Mouse (Mus musculus) cerebellum, postnatal 25 days (tissue): ENCODE results near the gene Ppp5c.
"Not testable (repeated sequence)": the region's sequence is repeated elsewhere in the genome, so short reads cannot be mapped to it uniquely, and the experiment has no call there.

Source experiments
- DNase-seq, 2 experiments: peaks; one replicate each; pipeline ENCODE4 v3.0.0; 2021; ENCODE audit warnings: mixed read lengths in 2 of 2

The Ppp5c gene

DNA sequence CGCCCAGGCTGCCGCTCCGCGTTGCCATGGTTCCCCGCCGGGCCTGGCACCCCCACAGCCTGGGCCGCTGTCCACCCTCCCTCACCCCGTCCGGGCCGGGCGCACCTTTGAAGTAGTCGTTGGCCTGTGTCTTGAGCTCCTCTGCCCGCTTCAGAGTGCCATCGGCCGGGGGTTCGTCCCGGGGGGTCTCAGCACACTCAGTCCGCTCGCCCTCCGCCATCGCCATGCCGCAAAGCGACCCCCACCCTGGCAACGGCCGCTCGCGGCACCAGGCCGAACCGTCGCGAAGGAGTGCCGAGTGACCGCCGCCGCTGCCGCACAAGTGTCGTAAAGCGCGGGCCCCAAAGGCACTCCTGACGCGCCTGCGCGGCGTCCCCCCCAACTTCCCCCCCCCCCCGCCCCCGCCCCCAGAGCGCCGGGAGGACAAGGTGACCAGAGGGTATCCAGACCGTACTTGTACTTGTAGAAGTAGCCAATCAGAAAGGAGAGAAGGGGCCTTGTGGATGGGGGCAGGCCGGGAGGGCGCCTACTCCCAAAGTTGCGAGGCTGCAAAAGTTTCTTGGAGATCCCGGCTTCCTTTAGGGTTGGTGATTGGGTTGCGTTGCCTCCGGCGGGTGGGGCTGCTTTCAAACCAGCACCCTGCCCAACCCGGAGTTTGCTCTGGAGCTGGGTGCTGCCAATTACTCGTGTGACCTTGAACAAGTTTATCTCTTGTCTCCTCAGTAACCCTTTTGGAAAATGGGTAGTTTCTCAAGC, at the start of gene Ppp5c:
Ppp5c (minus strand) TSS at position 337 of the 756 bp plus-strand sequence.
- peak; percentile 94 for DNase-seq

DNA sequence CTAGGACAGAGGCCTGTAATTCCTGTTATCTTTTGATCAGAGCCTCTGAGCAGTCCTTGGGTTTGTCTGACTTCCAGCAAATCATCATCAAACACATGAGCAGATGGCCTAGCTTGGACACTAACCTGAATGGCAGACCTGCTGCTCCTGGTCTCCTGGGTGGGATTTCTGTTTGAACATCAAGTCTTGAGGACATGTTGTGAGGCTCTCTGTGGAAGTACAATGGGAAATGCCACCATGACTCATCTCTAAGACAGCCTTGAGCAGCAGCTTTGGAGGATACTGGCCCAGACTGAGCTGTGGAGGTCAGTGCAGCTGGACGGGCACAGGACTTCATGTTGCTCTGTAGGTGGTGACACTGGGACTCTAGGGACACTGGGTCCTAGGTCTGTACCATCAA, 48.8 kb upstream of the Ppp5c start:
- peak; percentile 50 to 60 for DNase-seq

DNA sequence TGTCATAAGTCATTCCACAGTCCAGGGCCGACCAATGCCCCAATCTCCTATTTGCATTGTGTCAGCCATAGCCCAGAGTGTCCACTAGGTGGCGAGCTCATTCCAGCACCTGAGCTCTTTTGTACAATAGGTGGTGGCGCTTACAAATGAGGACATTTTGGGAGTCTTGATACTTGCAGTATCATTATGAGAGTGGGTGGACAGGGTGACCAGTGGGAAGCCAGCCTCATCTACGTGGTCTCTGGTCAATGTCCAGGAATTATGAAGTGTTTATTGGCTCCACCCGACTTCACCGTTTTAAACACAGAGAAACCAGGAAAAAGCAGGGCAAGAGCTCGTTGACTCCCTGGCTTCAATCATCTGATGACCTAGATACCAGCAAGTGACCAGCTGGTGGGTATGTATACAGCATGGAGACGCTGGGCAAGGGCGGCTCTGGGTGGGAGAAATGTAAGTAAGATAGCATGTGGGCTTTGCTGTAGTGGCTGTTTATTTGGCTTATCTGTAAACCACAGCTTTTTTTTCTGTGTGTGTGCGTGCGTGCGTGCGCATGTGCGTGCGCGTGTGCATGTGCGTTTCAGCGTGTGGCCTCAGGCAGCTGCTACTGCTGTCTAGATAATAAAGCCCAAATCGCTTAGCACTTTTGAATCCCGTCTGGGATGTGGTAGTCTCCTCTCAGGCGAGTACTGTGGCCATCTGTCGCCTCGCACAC, 46.3 kb upstream of the Ppp5c start, which contains the start of gene Psg16:
Psg16 (plus strand) TSS at position 137 of the 712 bp plus-strand sequence.
- DNase-seq = peak; percentile 90 to 91

DNA sequence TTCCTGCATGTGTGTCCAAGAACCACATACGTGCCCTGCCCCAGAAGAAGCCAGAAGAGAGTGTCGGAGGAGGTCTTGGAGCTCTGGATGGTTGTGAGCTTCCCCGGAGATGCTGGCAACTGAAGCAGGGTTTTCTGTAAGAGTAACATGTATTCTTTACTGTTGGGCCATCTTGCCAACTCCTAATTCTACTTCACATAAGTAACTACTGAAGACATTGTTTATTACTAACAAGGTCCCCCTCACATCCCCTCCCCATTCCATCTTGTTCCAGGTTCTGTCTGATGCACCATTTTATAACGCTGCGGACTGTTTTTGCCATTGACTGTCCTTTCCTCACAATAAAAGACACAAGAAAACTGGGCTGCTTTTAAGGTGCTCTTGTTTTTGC, 45.8 kb upstream of the Ppp5c start:
- no peak for DNase-seq

DNA sequence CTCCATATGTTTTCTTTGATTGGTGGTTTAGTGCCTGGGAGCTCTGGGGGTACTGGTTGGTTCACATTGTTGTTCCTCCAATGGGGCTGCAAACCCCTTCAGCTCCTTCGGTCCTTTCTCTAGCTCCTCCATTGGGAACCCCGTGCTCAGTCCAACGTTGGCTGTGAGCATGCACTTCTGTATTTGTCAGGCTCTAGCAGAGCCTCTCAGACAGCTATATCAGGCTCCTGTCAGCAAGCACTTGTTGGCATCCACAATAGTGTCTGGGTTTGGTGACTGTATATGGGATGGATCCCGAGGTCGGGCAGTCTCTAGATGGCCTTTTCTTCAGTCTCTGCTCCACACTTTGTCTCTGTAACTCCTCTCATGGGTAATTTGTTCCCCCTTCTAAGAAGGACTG, 39.9 kb upstream of the Ppp5c start:
- not testable (repeated sequence) for DNase-seq

DNA sequence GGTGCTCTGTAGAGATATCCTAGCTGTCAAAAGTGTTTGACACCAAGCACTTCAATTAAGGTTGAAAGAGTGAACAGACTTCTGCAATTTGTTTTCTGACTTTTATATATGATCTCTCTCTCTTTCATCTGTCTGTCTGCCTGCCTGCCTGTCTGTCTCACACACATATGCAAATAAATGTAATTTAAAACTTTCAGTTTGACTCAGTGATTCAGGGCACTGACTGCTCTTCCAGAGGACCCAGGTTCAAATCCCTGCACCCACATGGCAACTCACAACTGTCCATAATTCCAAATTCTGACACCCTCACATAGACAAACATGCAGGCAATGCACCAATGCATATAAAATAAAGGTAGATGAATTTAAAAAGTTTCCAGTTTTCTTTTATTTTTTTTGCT, 39.3 kb upstream of the Ppp5c start:
- DNase-seq = no peak

DNA sequence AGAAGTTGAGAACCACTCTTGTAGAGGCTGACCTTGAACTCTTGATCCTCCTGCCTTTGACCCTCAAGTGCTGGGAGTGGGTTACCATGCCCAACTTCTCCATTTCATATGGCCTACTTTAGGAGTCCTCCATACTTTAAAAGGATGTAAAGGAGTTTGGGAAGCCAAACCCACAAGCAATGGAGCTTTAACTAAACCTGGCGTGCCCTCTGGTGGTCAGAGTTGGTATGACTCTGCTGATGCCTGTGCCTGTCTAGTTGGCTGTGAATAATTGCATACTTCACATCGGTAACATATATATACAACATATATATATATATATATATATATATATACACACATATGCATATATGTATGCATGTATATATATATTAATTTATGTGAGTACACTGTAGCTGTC, 38.7 kb upstream of the Ppp5c start:
- DNase-seq = peak; percentile 92 to 94

DNA sequence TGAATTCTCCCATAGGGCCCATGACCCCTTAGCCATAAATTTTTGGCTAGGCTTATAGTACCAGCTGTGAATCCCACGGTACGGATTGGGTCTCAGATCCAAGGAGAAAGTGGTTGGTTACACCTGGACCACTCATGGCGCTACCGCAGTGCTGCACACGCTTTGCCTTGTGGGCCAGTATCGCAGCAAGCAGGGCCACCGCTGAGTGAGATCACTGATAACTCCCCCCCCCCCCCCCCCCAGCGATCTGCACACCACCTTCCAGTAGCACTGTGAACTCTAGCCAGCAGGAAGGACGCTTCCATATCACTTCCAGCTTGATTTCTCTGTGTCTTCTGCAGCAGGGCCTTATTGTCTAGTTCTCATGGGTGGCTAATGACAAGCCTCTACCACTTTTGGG, 37.9 kb upstream of the Ppp5c start:
- peak in 1 of 2 experiments; percentile 3 for DNase-seq

DNA sequence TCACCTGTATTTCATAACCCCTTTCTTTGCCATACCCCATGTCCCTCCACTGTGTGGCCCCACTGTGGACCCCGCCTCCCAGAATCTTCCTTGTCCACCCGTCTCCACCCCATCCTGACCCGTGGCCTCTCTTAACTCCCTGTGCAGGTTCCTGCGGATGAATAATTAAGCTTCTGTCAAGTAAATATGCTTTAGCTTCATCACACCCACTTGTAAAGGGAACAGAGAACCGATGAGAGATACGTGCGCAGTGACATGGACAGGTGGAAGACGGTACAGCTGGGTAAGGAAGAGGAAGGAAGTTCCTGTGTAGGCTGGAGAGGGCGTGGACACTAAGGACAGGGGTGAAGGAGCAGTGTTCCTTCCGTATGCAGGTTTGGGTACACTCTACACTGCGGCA, 35.1 kb upstream of the Ppp5c start:
- DNase-seq = peak in 1 of 2 experiments; percentile 13

DNA sequence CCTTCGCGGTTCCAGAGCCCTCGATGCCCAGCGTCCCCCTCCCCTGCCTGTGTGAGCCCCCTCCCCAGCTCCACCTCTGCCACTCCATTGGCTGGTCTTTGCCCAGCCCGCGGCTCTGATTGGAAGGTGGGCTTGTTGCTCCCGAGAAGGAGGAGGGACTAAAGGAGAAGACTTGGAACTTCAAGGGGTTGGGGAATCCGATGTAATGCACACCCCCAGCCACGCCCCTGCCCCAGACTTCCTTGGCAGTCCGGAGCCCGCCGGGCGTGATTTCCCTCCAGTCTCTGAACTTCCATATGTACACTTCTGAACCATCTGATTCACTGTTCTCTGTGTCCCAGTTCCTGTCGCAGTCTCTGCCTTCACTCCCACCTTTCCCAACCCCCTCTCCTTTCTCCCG, 34.7 kb upstream of the Ppp5c start, which contains the start of gene Hif3a:
Hif3a (minus strand) TSS at position 39 of the 400 bp plus-strand sequence.
- peak; percentile 41 to 53 for DNase-seq

DNA sequence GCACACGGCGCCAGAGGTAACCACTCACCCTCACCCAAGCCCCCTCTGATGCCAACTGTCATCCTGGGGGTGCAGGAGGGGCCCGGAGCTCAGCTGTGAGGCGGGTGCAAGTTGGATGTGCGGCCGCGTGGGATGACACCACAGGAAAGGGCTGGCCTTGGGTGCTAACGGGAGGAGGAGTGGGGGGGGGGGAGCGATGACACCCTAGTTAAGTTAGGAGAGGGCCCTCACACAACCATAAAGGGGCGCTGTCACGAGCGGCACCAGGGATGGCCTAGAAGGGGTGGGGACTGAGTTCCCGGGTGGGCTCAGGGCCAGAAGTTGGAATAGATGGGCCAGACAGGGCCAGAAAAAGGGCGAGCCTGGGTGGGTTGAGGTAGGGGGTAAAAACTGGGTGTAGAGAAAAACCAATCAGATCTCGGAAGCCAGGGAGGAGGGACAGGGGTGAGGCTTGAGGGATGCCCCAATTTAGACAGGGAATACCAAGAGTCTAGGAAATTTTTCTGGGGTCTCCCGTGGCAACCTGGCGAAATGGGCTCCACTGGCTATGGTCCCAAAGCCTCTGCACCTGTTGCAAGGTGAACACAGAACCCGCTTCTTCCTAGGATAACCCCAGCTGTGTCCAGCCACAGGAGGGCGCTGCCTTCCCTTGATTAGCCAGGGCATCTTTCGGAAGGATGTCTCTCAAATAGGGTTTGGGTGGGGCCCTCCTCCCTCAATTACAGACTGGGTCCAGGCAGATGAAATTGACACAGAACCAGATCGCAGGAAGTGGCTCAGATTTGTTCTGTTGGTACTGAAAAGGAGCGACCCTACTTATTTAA, 33.3 kb upstream of the Ppp5c start:
- peak; percentile 65 to 69 for DNase-seq

DNA sequence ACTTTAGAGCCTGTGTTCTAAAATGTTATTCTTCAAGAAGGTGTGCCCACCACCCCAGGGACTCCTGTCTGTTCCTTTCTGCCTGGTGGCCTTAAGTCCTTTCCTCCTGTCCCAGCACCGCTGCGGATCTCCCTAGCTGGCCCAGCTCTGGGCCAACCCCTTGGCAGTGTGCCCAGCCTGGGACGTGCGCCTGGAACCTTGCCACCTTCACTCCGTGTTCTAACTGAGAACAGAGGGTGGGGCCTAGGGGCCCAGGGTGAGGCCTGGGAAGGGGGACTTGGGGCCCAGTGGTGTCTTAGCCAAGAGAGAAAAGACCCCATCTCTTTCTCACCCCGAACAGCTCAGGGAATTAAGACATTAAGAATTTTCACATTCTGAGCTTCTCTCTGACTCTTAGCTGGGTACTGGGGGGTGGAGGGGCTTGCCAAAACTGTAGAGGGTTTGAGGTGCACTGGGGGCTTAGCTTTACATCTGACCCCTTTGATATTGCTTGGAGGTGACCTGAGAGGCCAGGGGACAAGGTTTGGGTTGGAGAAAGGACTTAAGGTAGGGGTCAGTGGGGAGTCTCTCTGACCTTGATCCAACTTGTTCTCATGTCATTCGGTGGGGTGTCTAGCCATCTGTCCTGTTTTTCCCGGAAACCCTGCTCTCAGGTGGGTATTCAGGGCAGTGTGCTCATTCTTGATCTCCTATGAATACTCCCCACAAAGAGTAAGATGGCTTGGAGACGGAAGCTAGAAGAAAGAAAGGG, 32.5 kb upstream of the Ppp5c start:
- peak; percentile 95 to 97 for DNase-seq

DNA sequence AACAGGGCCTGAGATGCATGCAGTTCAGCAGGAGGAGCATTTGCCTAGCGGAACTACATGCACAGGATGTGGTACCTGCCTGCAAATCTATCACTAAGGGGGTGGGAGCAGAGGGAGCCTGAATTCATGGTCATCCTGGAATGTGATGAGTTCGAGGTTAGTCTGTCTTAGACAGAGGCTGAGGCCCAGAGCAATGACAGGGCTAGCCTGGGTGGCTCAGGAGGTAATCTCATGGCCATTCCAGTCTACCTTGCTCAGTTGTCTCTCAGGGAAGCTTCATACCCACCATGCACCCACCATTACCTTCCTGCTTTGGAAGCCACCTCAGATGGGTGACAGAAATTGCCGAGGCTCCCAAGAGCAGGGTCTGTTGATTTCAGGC, 31.7 kb upstream of the Ppp5c start:
- DNase-seq = no peak

DNA sequence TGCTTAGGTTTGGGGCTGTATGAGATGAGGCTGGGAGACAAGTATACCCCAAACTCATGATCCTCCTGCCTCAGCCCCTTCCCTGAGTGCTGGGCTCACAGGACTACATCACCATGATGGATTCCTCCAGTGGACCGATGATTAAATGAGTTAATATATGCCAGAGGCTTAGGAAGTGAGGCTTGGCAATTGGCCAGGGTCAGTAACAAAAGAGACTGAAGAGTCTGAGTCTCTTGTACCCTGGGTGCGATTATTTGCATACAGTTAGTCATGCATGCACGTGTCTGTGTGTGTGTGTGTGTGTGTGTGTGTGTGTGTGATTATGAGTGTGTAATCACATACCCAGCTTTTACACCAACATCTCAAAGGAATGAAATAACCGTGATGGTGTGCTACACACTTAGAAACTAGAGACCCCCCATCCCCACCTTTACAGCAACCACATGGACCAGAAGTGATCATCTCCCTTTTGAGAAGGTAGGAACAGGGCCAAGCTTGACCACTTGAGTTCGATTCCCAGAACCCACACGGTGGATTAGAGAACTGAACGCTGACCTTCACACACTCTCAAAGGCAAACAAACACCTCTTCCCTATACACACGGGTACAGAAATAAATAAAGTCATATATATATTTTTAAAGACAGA, 31.2 kb upstream of the Ppp5c start:
- DNase-seq = peak; percentile 22 to 40

DNA sequence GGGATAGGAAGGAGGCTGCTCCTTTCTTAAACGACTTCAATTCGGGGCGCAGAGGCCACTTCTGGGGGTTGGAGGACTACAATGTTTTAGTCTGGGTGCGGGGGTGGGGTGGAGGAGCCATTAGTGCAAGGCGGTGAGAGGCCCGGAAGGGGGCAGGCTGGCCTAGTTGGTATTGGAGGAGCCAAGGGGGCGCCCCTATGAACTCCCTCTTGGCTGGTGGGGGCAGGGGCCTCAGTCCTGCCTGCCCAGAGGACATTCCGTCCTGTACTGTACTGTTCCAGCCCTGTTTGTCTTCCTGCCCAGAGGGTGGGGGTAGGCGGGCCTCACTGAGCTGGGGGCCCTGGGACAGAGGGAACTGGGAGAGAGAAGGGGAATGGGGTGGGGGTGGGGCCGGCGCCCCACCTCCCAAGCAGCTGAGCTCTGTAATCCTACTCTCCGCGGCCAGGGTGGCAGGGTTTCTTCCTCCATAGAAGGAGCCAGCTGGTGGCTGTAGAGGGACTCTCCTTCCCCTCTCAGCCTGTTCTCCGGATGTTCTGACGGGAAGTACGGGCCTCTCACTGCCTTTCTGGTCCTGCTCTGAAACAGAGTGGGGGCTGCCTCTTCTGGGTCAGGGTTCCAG, 30.5 kb upstream of the Ppp5c start:
- DNase-seq = peak; percentile 53 to 62

DNA sequence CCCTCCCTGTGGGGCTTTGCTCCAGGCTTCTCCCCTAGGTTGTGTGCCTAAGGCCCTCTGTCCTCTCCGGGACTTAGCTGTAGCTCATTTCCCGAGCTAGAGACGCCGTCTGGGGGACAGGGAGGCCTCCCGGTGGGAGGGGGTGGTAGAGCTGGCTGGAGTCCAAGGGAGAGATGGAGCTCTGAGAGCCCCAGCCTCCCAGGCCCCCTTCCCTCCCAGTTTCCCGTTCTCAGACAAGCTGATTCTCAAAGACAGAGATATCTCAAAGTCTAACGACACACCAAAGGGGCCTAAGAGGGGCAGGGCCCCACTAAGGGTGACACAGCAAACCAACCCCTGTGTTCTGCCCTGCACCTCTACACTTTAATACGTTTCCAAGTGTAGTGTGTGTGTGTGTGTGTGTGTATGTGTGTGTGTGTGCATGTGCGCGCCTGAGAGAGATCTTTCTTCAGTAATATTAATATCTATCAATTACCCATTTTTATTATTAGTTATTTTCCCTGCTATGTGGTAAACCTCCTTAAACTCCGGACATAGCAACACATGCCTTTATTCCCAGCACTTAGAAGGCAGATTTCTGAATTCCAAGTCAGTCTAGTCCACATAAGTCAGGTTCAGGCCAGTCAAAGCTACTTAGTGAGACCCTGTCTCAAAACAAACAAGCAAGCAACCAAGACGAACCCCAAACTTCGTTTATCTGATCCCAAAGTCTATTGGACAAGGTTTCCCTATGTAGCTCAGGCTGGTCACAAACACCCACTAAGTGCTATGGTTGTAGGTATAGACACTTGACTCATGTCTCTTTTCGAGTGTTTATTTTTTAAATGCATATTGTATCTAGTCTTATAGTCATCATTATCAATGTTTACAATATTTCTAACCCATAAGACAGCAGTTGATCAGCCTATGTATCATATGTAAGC, 29.1 kb upstream of the Ppp5c start:
- DNase-seq = peak; percentile 6 to 62

DNA sequence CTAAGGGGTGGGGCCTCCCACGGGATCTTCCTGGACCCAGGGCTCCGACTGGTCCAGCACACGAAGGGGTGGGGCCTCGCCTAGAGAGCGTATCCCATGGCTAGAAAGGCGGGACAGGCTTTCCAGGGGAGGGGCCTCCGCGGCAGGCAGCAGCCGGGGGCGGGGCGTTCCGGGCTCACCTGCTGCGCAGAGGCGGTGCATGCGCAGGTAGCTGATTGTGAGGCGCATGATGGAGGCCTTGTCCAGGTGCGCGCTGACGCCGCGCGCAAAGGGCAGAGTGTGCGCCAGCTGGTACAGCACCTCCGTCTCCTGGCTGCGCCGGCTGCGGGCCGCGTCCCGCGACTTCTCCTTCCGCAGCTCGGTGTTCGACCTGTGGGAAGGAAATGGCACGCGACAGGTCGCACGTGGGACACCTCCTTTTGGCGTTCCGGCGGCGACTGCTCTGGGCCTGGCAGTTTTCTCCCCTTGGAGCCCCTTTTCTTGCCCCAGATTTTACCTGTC, 28.4 kb upstream of the Ppp5c start:
- peak; percentile 92 to 94 for DNase-seq

DNA sequence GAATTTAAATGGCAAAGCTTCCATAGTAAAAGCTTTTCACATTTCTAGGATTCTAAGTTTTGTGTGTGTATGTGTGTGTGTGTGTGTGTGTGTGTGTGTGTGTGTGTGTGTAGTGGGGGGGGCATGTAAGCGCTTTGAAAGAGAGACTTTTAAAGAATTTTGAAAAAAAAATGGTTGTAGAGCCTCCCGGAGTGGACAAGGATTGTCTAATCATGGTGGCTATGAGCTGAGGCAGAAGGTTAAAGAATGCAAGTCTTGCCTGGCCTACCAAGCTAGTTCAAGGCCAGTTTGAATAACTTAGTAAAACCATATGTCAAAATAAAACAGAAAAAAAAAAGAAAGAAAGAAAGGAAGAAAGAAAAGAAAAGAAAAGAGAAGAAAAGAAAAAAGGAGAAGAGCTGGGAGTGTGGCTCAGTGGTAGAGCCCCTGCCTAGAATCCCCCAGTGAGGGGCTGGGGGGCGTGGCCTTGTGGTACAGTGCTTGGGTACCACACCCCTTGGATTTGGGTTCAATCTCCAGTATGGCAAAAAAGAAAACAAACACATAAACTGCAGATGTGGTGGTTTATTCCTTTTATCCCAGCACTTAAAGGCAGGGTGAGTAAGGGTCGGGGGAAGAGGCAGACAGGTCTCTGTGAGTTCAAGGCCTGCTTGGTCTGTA, 27.7 kb upstream of the Ppp5c start:
- peak in 1 of 2 experiments; percentile 43 for DNase-seq

DNA sequence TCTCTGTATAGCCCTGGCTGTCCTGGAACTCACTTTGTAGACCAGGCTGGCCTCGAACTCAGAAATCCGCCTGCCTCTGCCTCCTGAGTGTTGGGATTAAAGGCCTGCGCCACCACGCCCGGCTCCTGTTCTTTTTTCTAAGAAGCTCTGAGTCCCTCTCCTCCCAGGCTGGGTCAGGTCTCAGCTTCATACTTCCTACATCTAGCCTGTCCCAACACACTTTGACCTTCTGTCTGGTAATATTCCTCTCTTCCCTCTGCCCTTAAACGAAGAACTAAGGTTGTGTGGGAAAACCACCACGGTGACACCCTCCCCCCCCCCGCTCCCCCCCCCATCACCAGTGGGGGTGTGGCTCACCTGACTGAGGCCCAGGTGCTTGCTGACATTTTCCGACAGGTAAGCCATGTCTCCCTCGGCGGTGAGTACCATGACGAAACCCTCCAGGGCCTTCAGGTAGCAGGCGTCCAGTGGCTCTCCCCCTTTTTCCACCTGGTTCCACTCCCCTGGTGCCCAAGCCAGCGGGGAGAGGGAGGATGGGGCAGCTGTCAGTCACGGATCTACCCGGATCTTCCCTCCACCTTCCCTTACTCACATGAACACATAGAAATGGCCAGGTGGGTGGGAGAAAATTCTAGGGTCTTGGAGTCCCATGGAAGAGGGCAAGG, 26.7 kb upstream of the Ppp5c start:
- peak in 1 of 2 experiments; percentile 2 for DNase-seq
